Mouse (Mus musculus): ENCODE data around the gene E330034G19Rik. TPM values are rescaled to one million over a fixed set of nuclear protein-coding genes. Genes with fewer than 3 reads are reported as not detected.
"Not testable (repeated sequence)": the region's sequence is repeated elsewhere in the genome, so short reads cannot be mapped to it uniquely, and the experiment has no call there.

E330034G19Rik gene
- polyA plus RNA-seq, 1 experiment from 2014 or later = not detected

DNA sequence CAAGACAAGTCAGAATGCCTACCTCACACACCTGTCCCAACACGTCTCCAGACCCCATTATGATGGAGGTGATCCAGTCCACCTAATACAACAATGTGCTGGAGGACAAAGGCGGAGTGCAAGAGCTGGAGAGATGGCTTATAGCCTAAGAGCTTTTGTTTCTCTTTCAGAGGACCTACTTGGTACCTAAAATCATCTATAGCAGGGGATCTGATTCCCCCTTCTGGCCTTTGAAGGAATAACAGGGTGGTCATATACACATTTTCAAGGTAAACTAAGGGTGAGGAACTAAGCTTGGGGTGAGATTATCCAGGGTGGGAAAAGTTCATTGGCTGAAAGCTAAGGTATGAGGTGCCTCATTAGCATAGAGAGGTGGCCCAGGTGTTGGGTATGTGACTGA is 19.4 kb upstream of the E330034G19Rik start:
- H3K27me3 ChIP-seq (replicated peaks; ENCODE audit: insufficient read depth, low read length) = no peaks in the 10 kb centered on the region
- no peak overlapping the region for H3K9ac ChIP-seq (replicated peaks; ENCODE audit: low read depth)
- H3K4me3 ChIP-seq (ENCODE audit: low read depth, low read length) = no peak overlapping the region
- no peak overlapping the region for H3K27ac ChIP-seq (ENCODE audit: low read length)
- TF ChIP-seq EP300 (IDR thresholded peaks at IDR 0.05) (no peak), CTCF (IDR thresholded peaks at IDR 0.05) (peak; percentile 81)
- peak; percentile 33 for ATAC-seq
- H3K4me1 ChIP-seq (ENCODE audit: insufficient read depth, low read depth, low read length) = no peaks in the 10 kb centered on the region
- 38% methylated on average over 2 of the region's 2 CpGs for WGBS
- peak; percentile 72 for DNase-seq (ENCODE audit: low spot score)
- H3K9me3 ChIP-seq (ENCODE audit: low read length) = no peaks in the 10 kb centered on the region
- H3K36me3 ChIP-seq (ENCODE audit: insufficient read depth, low read length) = no peaks in the 10 kb centered on the region
- no peak overlapping the region for H3K4me2 ChIP-seq (replicated peaks; ENCODE audit: low read depth, low read length)

GRCm38 (mm10) chr14:24275534-24275933 is 17.5 kb upstream of the E330034G19Rik start:
- peak; percentile 72 for DNase-seq (ENCODE audit: low spot score)
- Histone ChIP-seq H3K27me3 (replicated peaks; ENCODE audit: insufficient read depth, low read length) (no peaks in the 10 kb centered on the region), H3K36me3 (ENCODE audit: insufficient read depth, low read length) (no peaks in the 10 kb centered on the region), H3K4me1 (ENCODE audit: insufficient read depth, low read depth, low read length) (no peaks in the 10 kb centered on the region), H3K9me3 (ENCODE audit: low read length) (no peaks in the 10 kb centered on the region), H3K4me2 (replicated peaks; ENCODE audit: low read depth, low read length) (no peak overlapping the region), H3K9ac (replicated peaks; ENCODE audit: low read depth) (no peak overlapping the region), H3K4me3 (ENCODE audit: low read depth, low read length) (no peak overlapping the region), H3K27ac (ENCODE audit: low read length) (no peak overlapping the region)
- 40% methylated on average over 2 of the region's 2 CpGs for WGBS
- ATAC-seq = no peak; the same call in 1 of the 2 replicates
- peak; percentile 50 for TF ChIP-seq CTCF (IDR thresholded peaks at IDR 0.05)
- no peak for TF ChIP-seq EP300 (IDR thresholded peaks at IDR 0.05)

- peak; percentile 32 for DNase-seq (ENCODE audit: low spot score)
- H3K4me3 ChIP-seq (ENCODE audit: low read depth, low read length) = no peak overlapping the region
- TF ChIP-seq EP300 (IDR thresholded peaks at IDR 0.05) (no peak), CTCF (IDR thresholded peaks at IDR 0.05) (peak; percentile 24)
- H3K4me1 ChIP-seq (ENCODE audit: insufficient read depth, low read depth, low read length) = no peaks in the 10 kb centered on the region
- H3K9ac ChIP-seq (replicated peaks; ENCODE audit: low read depth) = no peak overlapping the region
- H3K9me3 ChIP-seq (ENCODE audit: low read length) = no peaks in the 10 kb centered on the region
- no peak for ATAC-seq
- H3K27ac ChIP-seq (ENCODE audit: low read length) = no peak overlapping the region
- no peak overlapping the region for H3K4me2 ChIP-seq (replicated peaks; ENCODE audit: low read depth, low read length)
- no peaks in the 10 kb centered on the region for H3K36me3 ChIP-seq (ENCODE audit: insufficient read depth, low read length)
- no peaks in the 10 kb centered on the region for H3K27me3 ChIP-seq (replicated peaks; ENCODE audit: insufficient read depth, low read length)
- whole genome bisulfite sequencing = 48% methylated on average over 4 of the region's 4 CpGs
Measured at GRCm38 (mm10) chr14:24281278-24281677, 11.7 kb upstream of the E330034G19Rik start.

GRCm38 (mm10) chr14:24282276-24282675 is 10.7 kb upstream of the E330034G19Rik start:
- no peaks in the 10 kb centered on the region for H3K36me3 ChIP-seq (ENCODE audit: insufficient read depth, low read length)
- H3K27me3 ChIP-seq (replicated peaks; ENCODE audit: insufficient read depth, low read length) = no peaks in the 10 kb centered on the region
- TF ChIP-seq CTCF (IDR thresholded peaks at IDR 0.05) = peak; percentile 23; the same call in 1 of the 2 replicates
- TF ChIP-seq EP300 (IDR thresholded peaks at IDR 0.05) = no peak
- H3K4me1 ChIP-seq (ENCODE audit: insufficient read depth, low read depth, low read length) = no peaks in the 10 kb centered on the region
- DNase-seq (ENCODE audit: low spot score) = no peak
- H3K4me3 ChIP-seq (ENCODE audit: low read depth, low read length) = no peak overlapping the region
- no peak for ATAC-seq
- no peak overlapping the region for H3K27ac ChIP-seq (ENCODE audit: low read length)
- H3K9me3 ChIP-seq (ENCODE audit: low read length) = no peaks in the 10 kb centered on the region
- no peak overlapping the region for H3K9ac ChIP-seq (replicated peaks; ENCODE audit: low read depth)
- 50% methylated on average over 3 of the region's 3 CpGs for WGBS
- H3K4me2 ChIP-seq (replicated peaks; ENCODE audit: low read depth, low read length) = no peak overlapping the region

DNA sequence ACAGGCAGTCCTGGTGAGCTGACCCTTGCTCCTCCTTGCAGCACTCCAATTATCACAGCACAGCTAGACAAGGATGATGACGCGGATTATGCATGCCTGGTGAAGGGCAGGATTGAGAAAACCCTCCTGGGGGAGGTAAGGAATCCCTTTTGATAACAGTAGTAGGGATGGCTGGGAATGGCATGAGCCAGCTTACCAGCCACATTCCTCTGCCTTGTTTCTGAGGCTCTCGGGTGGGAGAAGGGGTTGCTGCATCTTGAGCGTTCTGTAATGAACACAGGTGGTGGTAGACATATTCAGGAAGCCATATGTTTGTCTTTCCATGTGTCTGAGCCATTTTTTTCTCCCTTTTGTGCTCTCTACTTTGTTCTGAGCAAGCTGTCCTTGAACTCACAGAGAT is 6.9 kb upstream of the E330034G19Rik start:
- H3K4me1 ChIP-seq (ENCODE audit: insufficient read depth, low read depth, low read length) = no peaks in the 10 kb centered on the region
- WGBS = 48% methylated on average over 4 of the region's 4 CpGs
- no peaks in the 10 kb centered on the region for H3K36me3 ChIP-seq (ENCODE audit: insufficient read depth, low read length)
- H3K27ac ChIP-seq (ENCODE audit: low read length) = no peak overlapping the region
- H3K4me3 ChIP-seq (ENCODE audit: low read depth, low read length) = no peak overlapping the region
- no peaks in the 10 kb centered on the region for H3K27me3 ChIP-seq (replicated peaks; ENCODE audit: insufficient read depth, low read length)
- TF ChIP-seq CTCF (IDR thresholded peaks at IDR 0.05) = no peak
- TF ChIP-seq EP300 (IDR thresholded peaks at IDR 0.05) = no peak
- H3K9ac ChIP-seq (replicated peaks; ENCODE audit: low read depth) = no peak overlapping the region
- H3K9me3 ChIP-seq (ENCODE audit: low read length) = no peaks in the 10 kb centered on the region
- H3K4me2 ChIP-seq (replicated peaks; ENCODE audit: low read depth, low read length) = no peak overlapping the region
- ATAC-seq = no peak
- DNase-seq (ENCODE audit: low spot score) = no peak

DNA sequence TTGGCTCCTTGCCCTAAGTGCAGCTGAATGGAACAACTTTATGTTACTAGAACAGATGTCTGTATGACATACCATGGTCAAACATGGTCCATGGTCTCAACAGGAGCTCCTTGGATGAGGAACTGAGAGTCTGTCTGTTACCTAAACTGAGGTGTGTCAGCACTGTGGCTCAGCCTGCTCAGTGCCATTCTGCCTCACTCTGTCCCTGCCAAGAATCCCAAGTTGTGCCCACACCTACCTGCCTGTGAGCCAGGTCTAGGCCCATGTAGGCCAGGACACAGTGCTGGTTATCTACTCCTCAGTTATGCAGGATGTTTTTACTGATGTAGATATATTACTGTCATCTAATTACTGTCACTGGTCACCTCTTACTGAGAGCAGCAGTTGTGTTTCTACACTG is 2.3 kb upstream of the E330034G19Rik start:
- Histone ChIP-seq H3K27ac (ENCODE audit: low read length) (no peak overlapping the region), H3K4me2 (replicated peaks; ENCODE audit: low read depth, low read length) (no peak overlapping the region), H3K9ac (replicated peaks; ENCODE audit: low read depth) (no peak overlapping the region), H3K4me3 (ENCODE audit: low read depth, low read length) (no peak overlapping the region), H3K27me3 (replicated peaks; ENCODE audit: insufficient read depth, low read length) (no peaks in the 10 kb centered on the region), H3K36me3 (ENCODE audit: insufficient read depth, low read length) (no peaks in the 10 kb centered on the region), H3K4me1 (ENCODE audit: insufficient read depth, low read depth, low read length) (no peaks in the 10 kb centered on the region), H3K9me3 (ENCODE audit: low read length) (no peaks in the 10 kb centered on the region)
- DNase-seq (ENCODE audit: low spot score) (no peak), ATAC-seq (no peak)
- TF ChIP-seq CTCF (IDR thresholded peaks at IDR 0.05) (no peak), EP300 (IDR thresholded peaks at IDR 0.05) (no peak)

DNA sequence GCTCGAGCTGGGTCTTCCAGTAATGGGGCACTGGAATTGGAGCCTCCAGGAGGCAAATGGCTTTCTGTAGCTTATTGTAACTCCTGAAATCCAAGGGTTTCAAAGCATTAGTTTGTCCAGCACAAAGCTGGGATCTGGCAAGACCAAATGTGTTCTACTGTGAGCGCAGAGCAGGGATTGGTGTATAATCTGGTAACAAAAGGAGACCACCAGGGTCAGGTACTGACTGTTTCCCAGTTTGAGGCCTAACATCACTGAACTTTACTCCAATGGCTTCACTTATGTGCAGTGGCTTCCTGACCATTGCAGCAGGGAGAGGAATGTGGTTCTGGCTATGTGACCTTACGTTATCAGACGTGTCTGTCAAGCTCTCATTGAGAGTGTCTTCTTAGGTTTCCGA is 617 bp downstream of the E330034G19Rik start:
- Histone ChIP-seq H3K27me3 (replicated peaks; ENCODE audit: insufficient read depth, low read length) (no peaks in the 10 kb centered on the region), H3K36me3 (ENCODE audit: insufficient read depth, low read length) (no peaks in the 10 kb centered on the region), H3K9ac (replicated peaks; ENCODE audit: low read depth) (no peak overlapping the region), H3K4me2 (replicated peaks; ENCODE audit: low read depth, low read length) (no peak overlapping the region), H3K27ac (ENCODE audit: low read length) (no peak overlapping the region), H3K4me1 (ENCODE audit: insufficient read depth, low read depth, low read length) (no peaks in the 10 kb centered on the region), H3K4me3 (ENCODE audit: low read depth, low read length) (no peak overlapping the region), H3K9me3 (ENCODE audit: low read length) (no peaks in the 10 kb centered on the region)
- ATAC-seq (no peak), DNase-seq (ENCODE audit: low spot score) (no peak)
- 59% methylated on average over 5 of the region's 5 CpGs for WGBS
- TF ChIP-seq CTCF (IDR thresholded peaks at IDR 0.05) (no peak), EP300 (IDR thresholded peaks at IDR 0.05) (no peak)

- DNase-seq (ENCODE audit: low spot score); H3K36me3 ChIP-seq (ENCODE audit: insufficient read depth, low read length); H3K4me3 ChIP-seq (ENCODE audit: low read depth, low read length); H3K27ac ChIP-seq (ENCODE audit: low read length); H3K9me3 ChIP-seq (ENCODE audit: low read length); H3K9ac ChIP-seq (replicated peaks; ENCODE audit: low read depth); ATAC-seq; H3K4me2 ChIP-seq (replicated peaks; ENCODE audit: low read depth, low read length); H3K27me3 ChIP-seq (replicated peaks; ENCODE audit: insufficient read depth, low read length); H3K4me1 ChIP-seq (ENCODE audit: insufficient read depth, low read depth, low read length): not testable (repeated sequence)
- 76% methylated on average over 1 of the region's 1 CpGs for WGBS
Measured at GRCm38 (mm10) chr14:24302126-24302525, 9.1 kb downstream of the E330034G19Rik start.
